Mouse (Mus musculus) megakaryocyte, embryonic 14.5 days (primary cell): ENCODE measurements around the gene Bsg.

Source experiments
- FLI1 ChIP-seq: IDR thresholded peaks from 2 replicates; pipeline ENCODE4 v1.6.1; 2012; ENCODE audit warnings: low read length, inconsistent platforms, mixed read lengths
- GATA1 ChIP-seq: IDR thresholded peaks from 3 replicates; pipeline ENCODE4 v1.6.1; 2012; ENCODE audit warnings: mixed read lengths, low read length, inconsistent platforms, borderline replicate concordance

DNA sequence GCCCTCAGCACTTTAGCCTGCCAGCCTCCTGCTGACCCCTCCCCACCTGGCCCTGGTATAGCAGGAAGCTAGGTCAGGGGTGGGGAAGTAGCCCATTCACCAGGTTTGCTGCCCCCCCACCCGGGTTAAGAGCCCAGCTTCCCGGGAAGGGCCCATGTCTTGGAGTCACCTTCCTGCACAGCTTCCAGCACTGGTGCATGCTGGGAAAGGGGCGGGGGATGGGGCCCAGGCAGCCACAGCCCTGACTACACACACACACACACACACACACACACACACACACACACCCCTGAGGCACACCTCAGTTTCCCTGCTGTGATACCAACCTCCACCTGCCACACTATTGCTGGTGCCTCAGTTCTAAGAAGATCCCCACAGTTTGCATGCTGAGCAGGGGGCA lies 42.4 kb upstream of the Bsg start:
- no peak for TF ChIP-seq GATA1
- TF ChIP-seq FLI1: no peak
